Mouse (Mus musculus) bone marrow macrophage, adult 2 months (primary cell): ENCODE data around the gene Ccdc57. TPM values are rescaled to one million over a fixed set of nuclear protein-coding genes. Genes with fewer than 3 reads are reported as not detected.
"Not testable (repeated sequence)": the region's sequence is repeated elsewhere in the genome, so short reads cannot be mapped to it uniquely, and the experiment has no call there.

Source experiments
- H3K27ac ChIP-seq: 2 replicates; pipeline ENCODE4 v1.5.1; 2012; ENCODE audit warnings: low read depth, low read length; ENCODE audit not compliant: insufficient read depth
- H3K4me1 ChIP-seq: 2 replicates; pipeline ENCODE4 v1.6.1; 2012; ENCODE audit warnings: low read length; ENCODE audit not compliant: control insufficient read depth, insufficient read depth
- H3K4me3 ChIP-seq: 2 replicates; pipeline ENCODE4 v1.5.1; 2012; ENCODE audit warnings: mild to moderate bottlenecking, low read length, moderate library complexity; ENCODE audit not compliant: insufficient read depth
- CTCF ChIP-seq: IDR thresholded peaks from 2 replicates; pipeline ENCODE4 v1.5.1; 2012; ENCODE audit warnings: low read depth, mild to moderate bottlenecking, low read length, moderate library complexity
- POLR2A ChIP-seq: IDR thresholded peaks from 2 replicates; pipeline ENCODE4 v1.6.1; 2012; ENCODE audit warnings: mild to moderate bottlenecking, low read depth, low read length, borderline replicate concordance
- polyA plus RNA-seq: library from polyadenylated mRNA; stranded (reverse); fragments of >200 nt; gene quantifications from 2 replicates; pipeline ENCODE4 v1.2.4, GENCODE M21; 2012; ENCODE audit not compliant: missing spikeins, insufficient read depth, insufficient read length

The Ccdc57 gene
- polyA plus RNA-seq, 1 experiment = 4.1 TPM

DNA sequence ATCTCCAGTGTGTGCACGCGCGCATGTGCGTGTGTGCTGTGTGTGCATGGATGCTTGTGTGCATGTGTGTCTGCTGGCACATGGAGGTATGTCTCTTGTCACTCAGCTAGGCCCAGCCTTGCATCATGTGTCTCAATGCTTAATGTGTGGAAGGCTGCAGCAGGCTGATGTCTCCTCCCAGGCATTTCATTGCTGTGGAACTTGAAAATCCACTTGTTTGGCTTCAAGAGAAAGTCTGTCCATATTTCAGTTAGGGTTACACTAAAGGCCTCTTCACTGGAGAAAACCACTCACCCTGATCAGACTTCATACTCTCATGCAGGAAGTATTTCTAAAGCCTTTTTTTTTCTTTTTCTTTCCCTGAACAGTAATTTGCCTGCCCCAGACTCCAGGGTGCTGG, 79.5 kb downstream of the Ccdc57 start:
- Histone ChIP-seq H3K4me3 (no peak overlapping the region), H3K27ac (no peak overlapping the region), H3K4me1 (peaks cover 21% of the 10 kb centered on the region)
- TF ChIP-seq CTCF (no peak), POLR2A (no peak)

DNA sequence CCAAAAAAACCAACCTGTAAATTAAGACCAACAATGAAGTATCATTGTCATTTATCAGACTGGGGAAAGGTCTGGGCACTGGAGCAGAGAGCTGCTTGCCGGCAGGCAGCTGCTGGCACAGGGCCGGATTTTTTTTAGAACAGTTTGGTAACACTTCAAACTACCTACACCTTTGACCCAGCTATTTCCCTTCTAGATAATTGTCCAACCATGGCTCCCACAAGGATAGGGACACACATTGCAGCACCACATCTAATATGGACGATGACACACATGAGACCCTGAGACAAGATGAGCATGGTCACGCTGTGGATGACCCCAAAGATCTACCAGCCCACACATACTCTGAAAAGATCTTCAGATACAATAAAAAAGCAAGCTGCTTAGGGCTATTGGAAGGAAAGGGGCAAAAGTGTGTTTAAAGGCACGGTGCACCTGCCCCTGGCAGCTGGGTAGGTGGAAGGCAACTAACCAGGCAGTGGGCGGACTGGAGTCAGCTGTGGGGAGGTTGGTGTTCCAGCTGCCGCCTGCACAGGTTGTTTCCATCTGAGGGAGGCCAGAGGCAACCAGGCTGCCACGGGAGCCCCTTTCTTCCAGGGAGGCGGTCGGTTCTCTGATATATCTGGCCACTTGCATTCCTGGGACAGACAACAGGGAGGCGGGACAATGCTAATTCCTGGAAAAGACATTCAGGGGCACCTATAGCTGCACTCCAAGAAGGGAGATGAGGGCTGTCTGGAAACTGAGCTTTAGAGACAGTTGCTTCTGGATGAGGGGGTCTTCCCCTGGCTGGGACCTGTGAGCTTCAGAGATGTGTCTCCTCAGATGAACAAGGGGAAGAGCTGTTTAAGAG, 80.4 kb downstream of the Ccdc57 start:
- Histone ChIP-seq H3K4me3 (no peak overlapping the region), H3K27ac (no peak overlapping the region), H3K4me1 (peaks cover 21% of the 10 kb centered on the region)
- TF ChIP-seq POLR2A = no peak
- no peak for TF ChIP-seq CTCF

DNA sequence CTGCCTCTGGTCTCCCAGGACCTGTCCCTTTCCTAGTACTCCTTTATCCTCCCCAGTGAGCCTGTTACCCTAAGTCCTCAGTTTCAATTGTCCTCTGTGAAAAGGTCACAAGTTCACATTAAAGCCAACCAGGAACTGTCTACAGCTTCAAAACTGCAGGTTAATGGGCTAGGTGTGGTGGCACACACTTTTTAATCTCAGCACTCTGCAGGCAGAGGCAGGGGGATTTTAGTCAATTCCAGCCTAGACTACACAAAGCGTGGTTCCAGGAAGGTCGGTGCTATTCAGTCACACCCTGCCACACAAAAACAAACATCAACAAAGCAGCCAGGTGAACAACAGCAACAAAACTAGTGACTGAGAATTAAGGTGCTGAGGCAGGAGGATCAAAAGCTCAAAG, 81.1 kb downstream of the Ccdc57 start:
- H3K27ac ChIP-seq = no peak overlapping the region
- H3K4me3 ChIP-seq = no peak overlapping the region
- H3K4me1 ChIP-seq = peaks cover 21% of the 10 kb centered on the region
- TF ChIP-seq CTCF (no peak), POLR2A (no peak)

DNA sequence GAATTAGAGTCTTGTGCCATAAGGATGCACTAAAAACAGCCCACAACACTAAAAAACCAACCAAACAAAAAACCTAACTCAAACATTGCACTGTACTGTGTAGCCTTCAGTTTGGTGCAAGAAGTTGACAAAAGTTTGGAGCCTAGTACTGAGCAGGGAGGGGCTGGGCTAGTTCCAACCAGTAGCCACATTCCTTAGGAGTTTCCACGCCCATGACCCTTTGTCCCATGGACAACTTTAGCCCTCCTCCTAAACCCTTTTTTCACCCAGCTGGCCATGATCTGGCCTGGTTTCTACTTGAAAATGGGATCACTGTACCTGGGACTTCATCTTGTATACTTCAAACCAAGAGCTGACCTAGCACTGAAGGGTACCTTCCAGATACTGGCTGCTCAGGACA, 81.5 kb downstream of the Ccdc57 start:
- H3K4me1 ChIP-seq = peaks cover 21% of the 10 kb centered on the region
- H3K27ac ChIP-seq = no peak overlapping the region
- no peak overlapping the region for H3K4me3 ChIP-seq
- no peak for TF ChIP-seq POLR2A
- TF ChIP-seq CTCF = no peak

DNA sequence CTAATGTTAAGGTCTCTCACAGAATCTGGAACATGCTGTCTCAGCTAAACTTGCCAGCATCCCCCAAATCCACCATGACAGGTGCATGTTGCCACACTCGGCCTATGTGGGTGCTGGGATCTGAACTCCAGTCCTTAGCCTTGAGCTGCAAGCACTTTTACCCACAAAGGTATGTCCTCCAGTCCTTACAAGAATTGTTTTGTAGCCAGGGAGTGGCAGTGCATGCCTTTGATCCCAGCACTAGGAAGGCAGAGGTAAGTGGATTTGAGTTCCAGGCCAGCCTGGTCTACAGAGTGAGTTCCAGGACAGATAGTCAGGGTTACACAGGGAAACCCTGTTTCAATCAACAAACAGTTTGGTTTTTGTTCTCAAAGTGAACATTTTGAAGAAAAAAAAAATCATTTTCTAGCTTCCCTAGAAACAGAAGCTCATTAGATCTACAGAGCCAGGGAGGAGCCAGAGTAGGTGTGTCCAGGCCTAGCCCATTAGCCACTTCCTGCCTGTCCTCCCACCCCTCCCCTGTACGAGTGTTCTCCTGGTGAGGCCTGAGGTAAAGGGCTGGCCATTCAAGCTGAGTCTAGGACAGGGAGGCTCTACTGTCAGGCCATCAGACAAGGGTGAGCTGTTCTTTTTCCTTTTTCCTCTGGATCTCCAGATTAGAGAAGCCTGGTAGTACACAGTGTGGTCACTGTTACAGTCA, 82.2 kb downstream of the Ccdc57 start:
- H3K27ac ChIP-seq = no peak overlapping the region
- peaks cover 21% of the 10 kb centered on the region for H3K4me1 ChIP-seq
- no peak for TF ChIP-seq POLR2A
- no peak for TF ChIP-seq CTCF
- no peak overlapping the region for H3K4me3 ChIP-seq

DNA sequence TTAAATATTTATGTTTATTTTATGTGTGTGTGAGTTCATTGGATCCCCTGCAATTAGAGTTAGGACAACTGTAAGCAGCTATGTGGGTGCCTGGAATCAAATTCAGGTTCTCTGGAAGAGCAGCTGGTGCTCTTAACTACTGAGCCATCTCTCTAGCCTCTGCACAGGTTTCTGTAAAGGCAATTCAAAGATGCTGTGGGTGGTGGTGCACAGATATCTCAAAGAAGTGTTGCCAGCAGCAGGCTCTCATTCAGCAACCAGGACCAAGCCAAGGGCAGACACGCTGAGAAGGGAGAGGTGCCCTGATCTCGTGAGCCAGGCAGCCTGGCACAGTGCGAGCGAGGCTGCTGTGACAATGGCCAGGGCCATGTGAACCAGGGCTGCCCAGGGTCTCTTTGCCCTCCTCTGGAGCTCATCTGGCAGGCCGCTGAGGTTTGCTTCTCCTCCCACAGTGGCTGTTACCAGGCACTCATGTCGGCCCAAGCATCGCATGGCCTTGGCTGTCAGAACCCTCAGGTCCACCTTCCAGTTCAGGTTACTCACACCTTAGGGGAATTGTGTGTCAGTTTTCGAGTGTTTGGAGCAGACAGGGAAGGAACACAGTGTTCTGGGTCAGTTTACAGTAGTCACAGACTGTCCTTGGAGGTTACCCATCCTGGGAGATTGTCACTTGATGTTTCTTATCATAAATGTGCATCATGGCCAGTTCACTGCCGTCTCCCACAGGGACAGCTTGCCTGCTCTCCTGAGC, 85.8 kb downstream of the Ccdc57 start:
- TF ChIP-seq POLR2A (no peak), CTCF (no peak)
- peaks cover 10% of the 10 kb centered on the region for H3K4me1 ChIP-seq
- no peak overlapping the region for H3K4me3 ChIP-seq
- H3K27ac ChIP-seq = no peak overlapping the region

DNA sequence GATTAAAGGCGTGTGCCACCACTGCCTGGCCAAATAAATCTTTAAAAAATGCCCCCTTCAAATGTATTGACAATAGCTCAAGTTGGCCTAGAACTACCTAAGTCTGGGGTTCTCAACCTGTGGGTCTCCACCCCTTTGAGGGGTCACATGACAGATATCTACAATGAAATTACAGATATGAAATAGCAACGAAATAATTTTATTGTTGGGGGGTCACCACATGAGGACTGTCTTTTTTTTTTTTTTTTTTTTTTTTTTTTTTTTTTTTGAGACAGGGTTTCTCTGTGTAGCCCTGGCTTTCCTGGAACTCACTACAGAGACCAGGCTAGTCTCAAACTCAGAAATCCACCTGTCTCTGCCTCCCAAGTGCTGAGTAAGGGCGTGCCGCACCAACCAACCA, 88.3 kb downstream of the Ccdc57 start:
- TF ChIP-seq POLR2A = no peak
- no peak for TF ChIP-seq CTCF

DNA sequence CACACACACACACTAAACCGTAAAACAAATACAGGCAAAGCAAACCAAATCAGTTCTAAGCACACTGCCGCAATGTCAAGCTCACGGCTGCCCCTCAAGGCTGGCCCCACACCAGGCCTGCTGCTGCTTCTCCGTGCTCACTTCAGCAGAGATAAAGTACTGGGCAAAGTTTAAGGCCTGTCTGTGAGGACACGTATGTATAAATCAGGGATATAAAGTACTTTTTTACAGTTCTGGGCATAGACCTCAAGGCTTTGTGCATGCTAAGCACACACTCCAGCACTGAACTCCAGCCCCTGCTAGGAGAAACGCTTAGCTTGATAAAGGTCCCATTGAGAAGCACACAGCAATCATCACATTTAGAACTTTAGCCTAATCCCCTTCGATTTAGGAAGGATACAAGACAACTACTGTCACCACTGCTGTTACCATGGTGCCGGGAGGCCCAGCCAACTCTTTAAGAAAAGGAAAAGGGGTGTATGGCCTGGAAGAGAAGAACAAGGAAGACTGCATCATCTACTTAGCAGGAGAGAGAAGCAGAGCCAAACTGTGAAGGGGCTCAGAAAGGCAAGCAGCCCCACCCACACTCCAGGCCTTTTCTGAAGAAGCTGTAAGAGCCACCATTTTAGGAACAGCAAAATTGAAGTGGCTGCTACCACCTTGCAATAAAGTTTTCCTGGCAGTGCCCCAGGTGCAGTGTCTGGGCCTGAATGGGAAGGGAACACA, 99.0 kb downstream of the Ccdc57 start:
- TF ChIP-seq POLR2A (no peak), CTCF (no peak)
- Histone ChIP-seq H3K4me1 (no peaks in the 10 kb centered on the region), H3K4me3 (no peak overlapping the region), H3K27ac (no peak overlapping the region)

More for the DNA sequence above, 88.3 kb downstream of the Ccdc57 start:
- H3K4me1 ChIP-seq = no peaks in the 10 kb centered on the region
- no peak overlapping the region for H3K4me3 ChIP-seq
- H3K27ac ChIP-seq = no peak overlapping the region

DNA sequence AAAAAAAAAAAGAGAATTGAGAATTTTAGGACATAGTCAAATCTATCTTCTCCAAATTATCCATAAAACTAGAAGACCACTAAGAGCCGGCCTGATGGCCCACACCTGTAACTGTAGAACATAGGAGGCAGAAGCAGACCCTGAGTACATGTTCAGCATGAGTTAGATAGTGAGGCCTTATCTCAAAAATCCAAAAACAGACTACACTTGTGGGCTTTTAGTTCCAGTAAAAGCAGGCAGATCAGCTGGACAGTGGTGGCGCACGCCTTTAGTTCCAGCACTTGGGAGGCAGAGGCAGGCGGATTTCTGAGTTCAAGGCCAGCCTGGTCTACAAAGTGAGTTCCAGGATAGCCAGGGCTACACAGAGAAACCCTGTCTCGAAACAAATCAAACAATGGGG, 99.7 kb downstream of the Ccdc57 start:
- H3K4me3 ChIP-seq, H3K27ac ChIP-seq, H3K4me1 ChIP-seq: not testable (repeated sequence)
